ENCODE assay signal across 20 mouse cellular contexts in the genomic region with DNA sequence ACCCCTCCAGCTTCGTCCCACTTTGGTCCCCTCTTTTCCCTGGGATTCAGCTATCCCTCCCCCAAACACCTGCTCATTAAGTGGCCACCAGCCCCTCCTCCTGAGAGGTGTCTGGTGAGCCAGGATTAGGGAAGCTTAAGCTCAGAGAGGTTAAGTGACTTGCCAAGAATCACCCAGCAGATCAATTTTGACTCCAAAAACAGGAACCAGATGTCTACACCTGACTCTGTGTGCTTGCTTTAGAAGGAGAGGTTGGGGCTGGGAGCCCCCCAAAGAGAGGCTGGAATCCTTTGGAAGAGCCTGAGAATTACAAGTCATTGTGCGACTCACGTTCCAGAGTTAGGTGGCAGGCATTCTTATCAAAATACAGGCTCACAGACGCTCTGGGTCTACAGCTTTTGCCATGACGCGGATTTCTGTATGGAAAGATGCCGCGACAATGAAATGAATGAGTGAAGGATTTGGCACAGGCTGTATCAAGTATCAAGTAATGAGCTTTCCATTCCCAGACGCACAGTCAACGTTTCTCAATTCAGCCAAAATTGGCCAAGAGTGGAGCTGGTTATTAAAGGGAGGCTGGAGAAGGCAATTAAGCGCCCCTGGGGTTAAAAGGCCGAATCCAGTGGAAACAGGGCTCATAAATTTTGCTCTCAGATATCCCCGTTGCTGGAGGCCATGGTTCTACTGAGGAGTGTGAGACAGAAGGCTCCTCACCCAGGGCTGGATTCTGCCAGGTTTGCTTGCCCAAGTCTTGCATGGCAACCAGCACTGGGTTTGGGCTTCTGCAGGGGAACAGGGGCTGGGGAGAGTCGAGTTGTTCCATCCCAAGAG. TPM values are rescaled to one million over a fixed set of nuclear protein-coding genes. Genes with fewer than 3 reads are reported as not detected.
DNase-seq lines count a peak whose midpoint lies in the region; ATAC-seq and TF ChIP-seq lines count a peak whose summit lies in the region.
"Had no signal": no experiment of that assay in that cellular context is flagged by ENCODE, and none has a peak within 500 bp of the region (broad histone marks: within the 10 kb centered on the region; RNA-seq: fewer than 3 reads in every experiment).

No protein-coding gene starts in this region.

- no peak overlapping the region for H3K9ac ChIP-seq in kidney, postnatal 0 days (ENCODE audit: low read depth, low read length)
- H3K9ac ChIP-seq: heart, embryonic 12.5 days; liver, embryonic 12.5 days; lung, embryonic 15.5 days had no signal

- no peaks in the 10 kb centered on the region for H3K9me3 ChIP-seq in kidney, postnatal 0 days (replicated peaks; ENCODE audit: low read length)
- H3K9me3 ChIP-seq: heart, embryonic 12.5 days; liver, embryonic 12.5 days; lung, embryonic 15.5 days; midbrain, embryonic 10.5 days had no signal

- H3K36me3 ChIP-seq in kidney, postnatal 0 days (ENCODE audit: insufficient read depth, low read length), result no peaks in the 10 kb centered on the region
- H3K36me3 ChIP-seq: heart, embryonic 12.5 days; liver, embryonic 12.5 days; lung, embryonic 15.5 days; midbrain, embryonic 10.5 days had no signal

- H3K27me3 ChIP-seq in kidney, postnatal 0 days (ENCODE audit: insufficient read depth, low read length), result peaks cover 5% of the 10 kb centered on the region; the same call in 1 of the 2 replicates
- H3K27me3 ChIP-seq: liver, embryonic 12.5 days; lung, embryonic 15.5 days had no signal

- WGBS in kidney, postnatal 0 days, result 21% methylated on average over 14 of the region's 14 CpGs

- H3K4me1 ChIP-seq in kidney, postnatal 0 days (replicated peaks; ENCODE audit: insufficient read depth, low read length), result no peaks in the 10 kb centered on the region
- H3K4me1 ChIP-seq: heart, embryonic 12.5 days; liver, embryonic 12.5 days; midbrain, embryonic 10.5 days had no signal

- no peak for TF ChIP-seq CTCF in kidney, postnatal 0 days (IDR thresholded peaks at IDR 0.05; ENCODE audit: low read depth)

- peak; percentile 24 for DNase-seq in lung, postnatal 10 days
- no peak for DNase-seq in lung, postnatal 36 days
- peak; percentile 37 for DNase-seq in embryo, embryonic 9.5 days (ENCODE audit: extremely low spot score)
- peak; percentile 61 for DNase-seq in kidney, postnatal 0 days (ENCODE audit: low spot score)
- DNase-seq in mesoderm, embryonic 11.5 days (ENCODE audit: low read depth, low spot score), result peak; percentile 50
- DNase-seq in adrenal gland, postnatal 4 days (ENCODE audit: low spot score in 2 of 2), result no peak
- DNase-seq in heart, adult 9 months (ENCODE audit: low spot score in 2 of 2), result no peak
- DNase-seq: adrenal gland, postnatal 14 days; cerebellum, postnatal 10 days; gastrocnemius, postnatal 14 days; heart, postnatal 36 days had no signal

- ATAC-seq in kidney, postnatal 0 days (replicated peaks; ENCODE audit: low FRiP score, low read depth), result no peak
- ATAC-seq: forebrain, embryonic 16.5 days; liver, embryonic 12.5 days had no signal

- no peak overlapping the region for H3K4me3 ChIP-seq in kidney, postnatal 0 days (replicated peaks; ENCODE audit: low read depth, low read length)
- H3K4me3 ChIP-seq: heart, embryonic 12.5 days; liver, embryonic 12.5 days; lung, embryonic 15.5 days; midbrain, embryonic 10.5 days had no signal

- no peak overlapping the region for H3K4me2 ChIP-seq in kidney, postnatal 0 days (ENCODE audit: low read length)
- H3K4me2 ChIP-seq: heart, embryonic 12.5 days; liver, embryonic 12.5 days; lung, embryonic 15.5 days had no signal

- H3K27ac ChIP-seq in kidney, postnatal 0 days, result no peak overlapping the region
- H3K27ac ChIP-seq: liver, embryonic 12.5 days; lung, embryonic 15.5 days; midbrain, embryonic 10.5 days had no signal

RNA-seq across cellular contexts. Expression of gene Gm3045, which starts 45.3 kb away (rescaled TPM):
- not detected in 2 replicates for polyA plus RNA-seq in kidney, postnatal 0 days (2015; fragmentation: Nextera tagmentation; extraction: Ambion mirVana)
- total RNA-seq in adrenal gland, postnatal 4 days (2021), result not detected
- total RNA-seq: adrenal gland, postnatal 14 days; gastrocnemius, postnatal 14 days; heart, postnatal 36 days; MEL; monocyte, adult 5-6 weeks had no signal
- polyA plus RNA-seq: forebrain, embryonic 16.5 days; heart, embryonic 12.5 days; liver, embryonic 12.5 days; lung, embryonic 15.5 days; midbrain, embryonic 10.5 days; neural tube, embryonic 14.5 days; stomach, embryonic 16.5 days had no signal

RNA-seq across cellular contexts. Expression of gene Slc25a48, which starts 57.1 kb away (rescaled TPM):
- 0.79 and 0.94 TPM in 2 replicates for polyA plus RNA-seq in kidney, postnatal 0 days (2015; fragmentation: Nextera tagmentation; extraction: Ambion mirVana)
- under 1 TPM; 0.42 to 0.76 TPM for total RNA-seq in adrenal gland, postnatal 4 days (2021)
- total RNA-seq: MEL; monocyte, adult 5-6 weeks had no signal
- polyA plus RNA-seq: forebrain, embryonic 16.5 days; heart, embryonic 12.5 days; midbrain, embryonic 10.5 days; neural tube, embryonic 14.5 days had no signal

Comparison
In these comparisons a context has a peak if more than half of its experiments do, and no peak if none do; other contexts are left out.
1. DNase-seq: peak in lung, postnatal 10 days (single experiment), embryo, embryonic 9.5 days (single experiment), kidney, postnatal 0 days (single experiment) and mesoderm, embryonic 11.5 days (single experiment); none in lung, postnatal 36 days (single experiment), adrenal gland, postnatal 4 days (0 of 2) and heart, adult 9 months (0 of 2).